Mouse (Mus musculus): ENCODE data around the gene Ddah1. TPM values are rescaled to one million over a fixed set of nuclear protein-coding genes. Genes with fewer than 3 reads are reported as not detected.

Ddah1 gene
- polyA plus RNA-seq, 1 experiment from 2014 or later, result 15.6 TPM

DNA sequence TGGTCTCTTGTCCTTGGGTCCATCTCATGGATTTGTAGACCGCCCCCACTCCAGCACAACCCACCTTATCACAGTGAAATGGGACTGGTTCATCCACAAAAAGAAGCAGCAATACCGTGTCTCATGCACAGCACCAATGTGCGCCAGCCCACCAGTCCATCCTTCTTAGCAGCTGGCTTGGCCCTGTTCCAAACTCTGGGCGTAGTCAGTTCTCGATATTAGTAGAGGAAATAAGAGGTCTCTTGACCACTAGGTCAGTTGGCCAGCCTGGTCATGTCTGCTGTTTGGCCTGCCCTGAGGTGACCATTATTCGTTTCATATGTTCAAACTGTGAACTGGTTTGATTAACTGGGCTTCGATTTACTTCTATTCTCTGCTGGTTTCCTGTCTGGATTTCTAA, 15.9 kb downstream of the Ddah1 start:
- H3K36me3 ChIP-seq (ENCODE audit: control insufficient read depth, insufficient read depth, low read length), result no peaks in the 10 kb centered on the region
- no peaks in the 10 kb centered on the region for H3K9me3 ChIP-seq (ENCODE audit: control insufficient read depth, low read length)
- no peak overlapping the region for H3K27ac ChIP-seq (replicated peaks; ENCODE audit: low read depth, low read length)
- H3K9ac ChIP-seq (ENCODE audit: low read length), result no peak overlapping the region
- ATAC-seq (ENCODE audit: insufficient number of reproducible peaks, low FRiP score, low TSS enrichment, low read depth) (no peak), DNase-seq (ENCODE audit: low spot score) (no peak)
- no peak overlapping the region for H3K4me2 ChIP-seq (ENCODE audit: low read depth, severe bottlenecking)
- 92% methylated on average over 7 of the region's 7 CpGs for WGBS
- H3K4me3 ChIP-seq (ENCODE audit: low read depth, low read length), result no peak overlapping the region
- H3K27me3 ChIP-seq (ENCODE audit: control insufficient read depth, insufficient read depth, low read length), result no peaks in the 10 kb centered on the region
- no peaks in the 10 kb centered on the region for H3K4me1 ChIP-seq (ENCODE audit: control insufficient read depth, insufficient read depth, low read length)

- ATAC-seq (ENCODE audit: insufficient number of reproducible peaks, low FRiP score, low TSS enrichment, low read depth), result no peak
- WGBS, result 74% methylated on average over 5 of the region's 5 CpGs
- Histone ChIP-seq H3K27me3 (ENCODE audit: control insufficient read depth, insufficient read depth, low read length) (no peaks in the 10 kb centered on the region), H3K4me1 (ENCODE audit: control insufficient read depth, insufficient read depth, low read length) (no peaks in the 10 kb centered on the region), H3K4me3 (ENCODE audit: low read depth, low read length) (no peak overlapping the region), H3K4me2 (ENCODE audit: low read depth, severe bottlenecking) (no peak overlapping the region), H3K36me3 (ENCODE audit: control insufficient read depth, insufficient read depth, low read length) (no peaks in the 10 kb centered on the region), H3K9me3 (ENCODE audit: control insufficient read depth, low read length) (no peaks in the 10 kb centered on the region), H3K27ac (replicated peaks; ENCODE audit: low read depth, low read length) (no peak overlapping the region), H3K9ac (ENCODE audit: low read length) (no peak overlapping the region)
- DNase-seq (ENCODE audit: low spot score), result no peak
Observed at GRCm38 (mm10) chr3:145775236-145775635, 16.8 kb downstream of the Ddah1 start.

DNA sequence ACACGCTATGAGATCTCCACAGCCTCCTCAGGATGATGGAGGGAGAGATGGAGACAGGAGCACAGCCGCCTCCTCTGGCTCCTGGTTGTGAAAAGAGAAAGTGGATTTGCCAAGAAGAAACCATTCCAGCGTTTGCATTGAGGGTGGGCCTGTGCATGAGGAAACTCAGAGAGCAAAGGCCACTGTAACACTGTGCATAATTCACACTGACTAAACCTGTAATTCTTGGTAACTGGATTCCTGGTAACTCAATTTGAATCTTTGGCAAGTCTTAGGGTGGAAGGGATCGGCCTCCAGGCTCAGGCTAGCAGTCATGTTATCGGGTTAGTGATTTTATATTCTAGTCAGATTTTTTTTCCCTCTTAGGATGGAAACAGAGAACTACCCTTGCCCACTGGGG, 17.4 kb downstream of the Ddah1 start:
- WGBS, result 89% methylated on average over 5 of the region's 5 CpGs
- Histone ChIP-seq H3K9ac (ENCODE audit: low read length) (no peak overlapping the region), H3K4me2 (ENCODE audit: low read depth, severe bottlenecking) (no peak overlapping the region), H3K27me3 (ENCODE audit: control insufficient read depth, insufficient read depth, low read length) (no peaks in the 10 kb centered on the region), H3K9me3 (ENCODE audit: control insufficient read depth, low read length) (no peaks in the 10 kb centered on the region), H3K36me3 (ENCODE audit: control insufficient read depth, insufficient read depth, low read length) (no peaks in the 10 kb centered on the region), H3K4me3 (ENCODE audit: low read depth, low read length) (no peak overlapping the region), H3K27ac (replicated peaks; ENCODE audit: low read depth, low read length) (no peak overlapping the region), H3K4me1 (ENCODE audit: control insufficient read depth, insufficient read depth, low read length) (no peaks in the 10 kb centered on the region)
- no peak for ATAC-seq (ENCODE audit: insufficient number of reproducible peaks, low FRiP score, low TSS enrichment, low read depth)
- DNase-seq (ENCODE audit: low spot score), result no peak

- ATAC-seq (ENCODE audit: insufficient number of reproducible peaks, low FRiP score, low TSS enrichment, low read depth), result no peak
- no peak overlapping the region for H3K4me2 ChIP-seq (ENCODE audit: low read depth, severe bottlenecking)
Observed at GRCm38 (mm10) chr3:145777006-145777405, 18.5 kb downstream of the Ddah1 start.

GRCm38 (mm10) chr3:145778406-145778922, 20.0 kb downstream of the Ddah1 start:
- WGBS, result 83% methylated on average over 6 of the region's 6 CpGs
- H3K4me1 ChIP-seq (ENCODE audit: control insufficient read depth, insufficient read depth, low read length), result no peaks in the 10 kb centered on the region
- ATAC-seq (ENCODE audit: insufficient number of reproducible peaks, low FRiP score, low TSS enrichment, low read depth), result no peak
- H3K4me3 ChIP-seq (ENCODE audit: low read depth, low read length), result no peak overlapping the region
- H3K27me3 ChIP-seq (ENCODE audit: control insufficient read depth, insufficient read depth, low read length), result no peaks in the 10 kb centered on the region
- DNase-seq (ENCODE audit: low spot score), result no peak
- no peak overlapping the region for H3K27ac ChIP-seq (replicated peaks; ENCODE audit: low read depth, low read length)
- no peak overlapping the region for H3K9ac ChIP-seq (ENCODE audit: low read length)
- H3K9me3 ChIP-seq (ENCODE audit: control insufficient read depth, low read length), result no peaks in the 10 kb centered on the region
- H3K36me3 ChIP-seq (ENCODE audit: control insufficient read depth, insufficient read depth, low read length), result no peaks in the 10 kb centered on the region
- H3K4me2 ChIP-seq (ENCODE audit: low read depth, severe bottlenecking), result no peak overlapping the region

More at GRCm38 (mm10) chr3:145777006-145777405, 18.5 kb downstream of the Ddah1 start:
- no peaks in the 10 kb centered on the region for H3K9me3 ChIP-seq (ENCODE audit: control insufficient read depth, low read length)
- no peak overlapping the region for H3K4me3 ChIP-seq (ENCODE audit: low read depth, low read length)
- no peaks in the 10 kb centered on the region for H3K27me3 ChIP-seq (ENCODE audit: control insufficient read depth, insufficient read depth, low read length)
- H3K4me1 ChIP-seq (ENCODE audit: control insufficient read depth, insufficient read depth, low read length), result no peaks in the 10 kb centered on the region
- H3K36me3 ChIP-seq (ENCODE audit: control insufficient read depth, insufficient read depth, low read length), result no peaks in the 10 kb centered on the region
- H3K27ac ChIP-seq (replicated peaks; ENCODE audit: low read depth, low read length), result no peak overlapping the region
- no peak overlapping the region for H3K9ac ChIP-seq (ENCODE audit: low read length)
- no peak for DNase-seq (ENCODE audit: low spot score)
- 82% methylated on average over 15 of the region's 15 CpGs for WGBS

- Histone ChIP-seq H3K27me3 (ENCODE audit: control insufficient read depth, insufficient read depth, low read length) (no peaks in the 10 kb centered on the region), H3K9ac (ENCODE audit: low read length) (no peak overlapping the region), H3K36me3 (ENCODE audit: control insufficient read depth, insufficient read depth, low read length) (no peaks in the 10 kb centered on the region), H3K4me3 (ENCODE audit: low read depth, low read length) (no peak overlapping the region), H3K9me3 (ENCODE audit: control insufficient read depth, low read length) (no peaks in the 10 kb centered on the region), H3K4me1 (ENCODE audit: control insufficient read depth, insufficient read depth, low read length) (no peaks in the 10 kb centered on the region), H3K4me2 (ENCODE audit: low read depth, severe bottlenecking) (no peak overlapping the region), H3K27ac (replicated peaks; ENCODE audit: low read depth, low read length) (no peak overlapping the region)
- ATAC-seq (ENCODE audit: insufficient number of reproducible peaks, low FRiP score, low TSS enrichment, low read depth) (no peak), DNase-seq (ENCODE audit: low spot score) (no peak)
- WGBS, result 63% methylated on average over 5 of the region's 5 CpGs
Observed at GRCm38 (mm10) chr3:145779279-145779973, 21.0 kb downstream of the Ddah1 start.

DNA sequence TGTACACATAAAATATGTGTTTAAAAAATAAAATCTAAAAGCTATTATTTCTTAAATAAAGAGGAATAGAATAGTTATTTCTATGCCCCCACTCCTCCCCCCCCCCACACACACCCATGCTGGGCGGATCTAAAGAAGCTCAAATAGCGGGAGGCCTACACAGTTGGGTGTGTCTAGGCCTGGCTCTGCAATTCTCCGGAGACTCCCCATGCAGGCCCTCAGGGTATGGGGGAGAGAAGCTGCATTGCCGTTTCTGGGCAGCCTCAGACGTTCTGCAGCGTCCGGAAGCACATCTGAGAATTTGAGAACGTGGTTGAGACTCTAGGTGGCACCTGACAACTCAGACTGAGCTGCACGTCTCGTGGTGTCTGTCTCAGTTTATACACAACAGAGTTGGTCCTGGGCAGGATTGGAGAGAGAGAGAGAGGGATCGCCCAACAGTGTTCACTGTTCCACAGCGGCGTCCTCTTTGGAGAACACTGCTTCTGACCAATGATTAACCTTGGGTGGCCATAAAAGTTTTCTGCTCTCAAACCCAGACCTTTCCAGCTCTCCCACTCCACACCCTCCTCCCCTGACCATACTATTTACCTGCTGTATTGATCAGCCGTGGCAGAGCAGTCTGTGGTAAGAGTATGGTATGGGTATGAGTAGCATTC, 22.4 kb downstream of the Ddah1 start:
- H3K36me3 ChIP-seq (ENCODE audit: control insufficient read depth, insufficient read depth, low read length), result no peaks in the 10 kb centered on the region
- no peak for ATAC-seq (ENCODE audit: insufficient number of reproducible peaks, low FRiP score, low TSS enrichment, low read depth)
- H3K4me1 ChIP-seq (ENCODE audit: control insufficient read depth, insufficient read depth, low read length), result no peaks in the 10 kb centered on the region

GRCm38 (mm10) chr3:145785244-145785643, 26.8 kb downstream of the Ddah1 start:
- no peak for ATAC-seq (ENCODE audit: insufficient number of reproducible peaks, low FRiP score, low TSS enrichment, low read depth)
- WGBS, result 76% methylated on average over 7 of the region's 7 CpGs
- DNase-seq (ENCODE audit: low spot score), result no peak
- no peak overlapping the region for H3K27ac ChIP-seq (replicated peaks; ENCODE audit: low read depth, low read length)
- H3K36me3 ChIP-seq (ENCODE audit: control insufficient read depth, insufficient read depth, low read length), result no peaks in the 10 kb centered on the region
- H3K9me3 ChIP-seq (ENCODE audit: control insufficient read depth, low read length), result no peaks in the 10 kb centered on the region
- H3K4me3 ChIP-seq (ENCODE audit: low read depth, low read length), result no peak overlapping the region
- no peaks in the 10 kb centered on the region for H3K27me3 ChIP-seq (ENCODE audit: control insufficient read depth, insufficient read depth, low read length)
- H3K4me2 ChIP-seq (ENCODE audit: low read depth, severe bottlenecking), result no peak overlapping the region
- no peak overlapping the region for H3K9ac ChIP-seq (ENCODE audit: low read length)
- no peaks in the 10 kb centered on the region for H3K4me1 ChIP-seq (ENCODE audit: control insufficient read depth, insufficient read depth, low read length)

More for the DNA sequence above, 22.4 kb downstream of the Ddah1 start:
- no peak for DNase-seq (ENCODE audit: low spot score)
- no peak overlapping the region for H3K4me2 ChIP-seq (ENCODE audit: low read depth, severe bottlenecking)
- H3K27ac ChIP-seq (replicated peaks; ENCODE audit: low read depth, low read length), result no peak overlapping the region
- 70% methylated on average over 14 of the region's 14 CpGs for WGBS
- no peak overlapping the region for H3K4me3 ChIP-seq (ENCODE audit: low read depth, low read length)
- no peaks in the 10 kb centered on the region for H3K27me3 ChIP-seq (ENCODE audit: control insufficient read depth, insufficient read depth, low read length)
- no peaks in the 10 kb centered on the region for H3K9me3 ChIP-seq (ENCODE audit: control insufficient read depth, low read length)
- no peak overlapping the region for H3K9ac ChIP-seq (ENCODE audit: low read length)

All from limb, embryonic 11.5 days (tissue).